Mouse (Mus musculus) inflammation-experienced regulatory T-cells, adult 6 months (primary cell): Measurements from ENCODE around the gene Ccdc162. TPM values are rescaled to one million over a fixed set of nuclear protein-coding genes. Genes with fewer than 3 reads are reported as not detected.

ENCODE experiments used
- ATAC-seq: one replicate; pipeline ENCODE4 v1.8.0; 2017
- polyA plus RNA-seq, 3 experiments: library from polyadenylated mRNA; unstranded; fragments of 100-300 nt; shearing (Covaris generic); gene quantifications; one replicate each; pipeline ENCODE4 v1.2.1; 2017

Gene Ccdc162
- polyA plus RNA-seq, 3 experiments from 2014 or later: 0.19 to 1.6 (median 1.3) TPM

DNA sequence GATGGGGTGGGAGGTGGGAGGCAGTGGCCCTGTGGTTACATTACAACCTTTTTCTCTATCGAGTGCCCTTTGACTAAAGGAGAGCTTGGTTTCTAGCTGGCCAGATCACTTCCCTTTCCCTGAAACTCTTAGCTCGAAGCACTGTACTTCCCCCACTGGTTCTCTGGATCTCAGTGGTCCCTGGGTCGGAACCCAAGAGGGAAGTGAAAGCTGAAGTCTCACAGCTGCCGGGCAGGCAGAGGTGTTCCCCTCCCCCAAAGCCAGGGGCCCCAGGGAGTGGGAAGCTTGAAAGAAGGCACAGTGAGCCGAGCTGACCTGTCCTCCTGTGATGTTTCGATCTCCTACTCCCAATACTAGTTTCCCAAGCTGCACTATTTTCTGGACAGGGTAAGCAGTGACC, 143.2 kb downstream of the Ccdc162 start:
- ATAC-seq: no peak

DNA sequence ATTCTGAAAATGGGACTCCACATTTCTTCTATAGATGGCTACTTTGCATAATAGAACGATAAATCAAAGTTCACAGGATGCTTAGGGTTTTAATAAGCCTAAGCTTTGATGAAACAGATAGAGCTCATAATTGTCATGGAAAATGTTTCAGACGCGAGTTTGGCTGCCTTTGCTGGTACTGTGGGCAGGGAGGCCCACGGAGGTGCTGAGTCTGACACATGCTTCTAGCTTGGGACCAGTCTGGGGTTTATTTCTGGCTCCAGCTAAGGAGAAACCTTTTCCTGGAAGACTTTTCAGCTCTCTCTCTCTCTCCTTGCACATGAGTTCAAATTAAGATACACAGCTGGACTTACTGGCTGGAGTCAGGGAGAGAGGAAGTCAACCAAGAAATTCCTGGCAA, 144.2 kb downstream of the Ccdc162 start:
- ATAC-seq: peak; percentile 83

DNA sequence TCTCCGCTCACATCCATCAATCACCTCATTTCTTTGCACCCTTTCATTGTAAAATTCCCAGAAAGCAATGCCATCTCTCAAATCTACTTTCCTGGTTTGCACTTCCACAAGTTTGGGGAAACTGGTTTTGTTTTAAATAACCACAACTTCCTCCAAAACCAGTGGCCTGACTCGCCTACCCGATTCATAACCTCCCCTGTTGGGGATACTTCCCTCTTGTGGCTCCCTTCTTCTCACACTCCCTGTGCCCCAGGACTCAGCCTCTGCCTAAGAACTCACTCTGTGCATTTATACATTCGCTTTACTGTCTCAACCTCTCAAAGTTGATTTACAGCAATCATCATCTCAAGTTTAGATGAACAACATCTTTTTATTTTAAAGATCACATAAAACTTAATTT, 145.4 kb downstream of the Ccdc162 start:
- no peak for ATAC-seq

DNA sequence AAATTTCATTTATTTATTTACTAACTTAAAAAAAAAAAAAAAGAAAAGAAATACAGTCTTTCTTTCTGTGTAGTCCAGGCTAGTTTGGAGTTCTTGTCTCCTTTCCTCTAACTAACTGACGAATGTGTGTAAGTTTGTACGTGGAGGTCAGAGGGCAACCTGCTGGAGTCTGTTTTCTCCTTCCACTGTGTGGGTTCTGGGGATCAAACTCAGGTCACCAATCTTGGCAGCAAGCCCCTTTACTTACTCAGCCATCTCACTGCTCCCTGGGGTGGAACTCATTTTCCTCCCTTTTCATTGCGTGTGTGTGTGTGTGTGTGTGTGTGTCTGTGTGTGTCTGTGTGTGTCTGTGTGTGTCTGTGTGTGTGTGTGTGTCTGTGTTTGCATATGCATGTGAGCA, 148.1 kb downstream of the Ccdc162 start:
- ATAC-seq: no peak

DNA sequence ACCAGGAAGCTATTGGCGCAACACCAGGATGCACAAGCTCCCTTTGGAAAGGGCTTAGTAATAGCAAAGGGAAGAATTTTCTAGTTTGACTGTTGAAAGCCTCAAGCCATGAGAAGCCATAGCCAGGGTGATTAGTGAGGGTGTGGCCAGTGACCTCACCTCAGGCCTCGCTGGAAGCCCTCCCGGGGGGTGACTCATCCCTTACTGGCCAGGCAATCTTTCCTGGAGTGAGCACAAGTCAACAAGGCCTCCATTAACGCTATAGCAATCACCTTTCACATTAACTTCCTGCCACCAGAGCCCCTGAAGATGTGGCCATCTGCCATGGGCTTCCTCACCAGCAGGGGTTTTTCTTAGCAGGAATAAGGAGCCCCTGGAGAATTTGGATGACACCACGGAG, 151.3 kb downstream of the Ccdc162 start:
- no peak for ATAC-seq

DNA sequence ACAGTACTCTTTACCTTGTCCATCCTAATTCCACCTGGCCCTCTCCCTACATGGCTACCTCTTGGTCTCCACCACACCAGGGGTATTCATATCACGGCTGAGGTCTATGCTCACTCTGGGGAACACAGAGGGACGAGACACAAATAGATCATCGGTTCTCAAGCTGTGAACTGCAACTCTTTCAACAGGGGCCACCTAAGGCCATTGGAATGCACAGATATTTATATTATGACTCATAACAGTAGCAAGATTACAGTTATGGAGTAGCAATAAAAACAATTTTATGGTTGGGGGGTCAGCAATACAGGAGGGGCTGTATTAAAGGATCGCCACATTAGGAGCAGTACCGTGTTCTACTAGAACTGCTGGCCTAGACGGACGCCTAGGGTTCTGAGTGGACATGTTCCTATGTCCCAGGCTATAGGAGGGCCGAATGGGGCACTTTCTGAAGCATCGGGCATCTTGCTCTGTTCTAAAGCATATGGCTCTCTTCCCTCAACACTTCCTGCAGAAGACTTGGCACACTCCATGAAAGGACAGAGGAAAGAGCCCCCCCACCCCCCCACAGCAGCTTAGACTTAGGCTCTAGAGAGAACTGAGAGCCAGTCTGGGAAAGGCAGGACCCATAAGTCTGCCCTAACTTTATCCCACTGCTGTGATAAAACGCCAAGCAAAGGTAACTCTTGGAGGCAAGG, 154.6 kb downstream of the Ccdc162 start:
- ATAC-seq: no peak

DNA sequence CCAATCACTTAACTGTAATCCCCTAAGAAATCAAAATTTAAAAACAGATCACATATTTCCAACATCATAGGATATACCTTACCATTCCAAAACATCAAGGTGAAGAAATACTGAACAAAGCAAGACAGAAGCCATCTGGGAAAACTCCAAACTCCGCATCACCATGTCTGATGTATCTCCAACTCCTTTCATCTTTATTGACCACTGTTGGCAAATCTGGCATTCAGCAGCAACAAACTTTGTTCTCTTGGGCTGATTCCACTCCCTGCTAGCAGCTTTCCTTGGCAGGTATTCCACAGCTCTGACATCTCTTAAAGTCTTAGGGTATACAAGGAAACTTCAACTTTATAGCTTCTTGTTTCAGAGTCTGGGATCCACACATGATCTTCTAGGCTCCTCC, 158.0 kb downstream of the Ccdc162 start:
- no peak for ATAC-seq

DNA sequence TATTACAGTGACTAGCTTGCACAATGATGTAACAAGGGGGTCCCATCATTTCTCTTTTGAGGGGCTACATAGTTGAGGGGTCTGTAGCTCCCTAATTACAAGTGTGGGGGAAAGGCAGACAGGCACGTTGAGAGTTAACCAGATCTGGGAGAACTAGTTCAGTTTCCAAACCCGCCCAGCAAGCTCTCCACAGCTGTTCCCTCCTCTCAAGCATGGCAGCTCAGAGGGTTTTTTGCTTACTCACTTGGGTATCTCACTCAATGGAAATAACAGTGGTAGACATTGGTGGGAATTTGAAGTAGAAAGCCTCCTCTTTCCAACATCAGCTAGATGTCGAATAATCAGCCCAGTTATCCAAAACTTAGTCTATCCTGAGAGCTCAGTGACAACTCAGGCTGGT, 161.4 kb downstream of the Ccdc162 start:
- no peak for ATAC-seq

DNA sequence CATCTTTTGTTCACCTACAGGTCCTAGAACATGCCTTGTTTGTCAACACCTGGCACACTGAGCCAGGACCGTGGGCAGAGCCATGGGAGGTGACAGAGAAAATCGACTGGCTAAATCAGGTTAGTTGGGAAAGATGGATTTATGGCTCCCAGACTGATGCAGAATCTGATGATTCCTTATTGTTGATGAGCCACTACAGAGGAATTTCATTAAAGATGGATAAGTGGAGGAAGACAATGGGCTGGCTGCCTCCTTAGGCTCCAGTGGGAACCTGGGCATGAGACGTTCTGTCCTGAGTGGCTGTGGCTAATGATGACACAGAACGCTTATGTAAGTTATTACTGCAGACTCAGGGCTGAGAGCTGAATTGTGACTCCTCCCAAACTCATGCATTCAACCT, 162.7 kb downstream of the Ccdc162 start:
- no peak for ATAC-seq

DNA sequence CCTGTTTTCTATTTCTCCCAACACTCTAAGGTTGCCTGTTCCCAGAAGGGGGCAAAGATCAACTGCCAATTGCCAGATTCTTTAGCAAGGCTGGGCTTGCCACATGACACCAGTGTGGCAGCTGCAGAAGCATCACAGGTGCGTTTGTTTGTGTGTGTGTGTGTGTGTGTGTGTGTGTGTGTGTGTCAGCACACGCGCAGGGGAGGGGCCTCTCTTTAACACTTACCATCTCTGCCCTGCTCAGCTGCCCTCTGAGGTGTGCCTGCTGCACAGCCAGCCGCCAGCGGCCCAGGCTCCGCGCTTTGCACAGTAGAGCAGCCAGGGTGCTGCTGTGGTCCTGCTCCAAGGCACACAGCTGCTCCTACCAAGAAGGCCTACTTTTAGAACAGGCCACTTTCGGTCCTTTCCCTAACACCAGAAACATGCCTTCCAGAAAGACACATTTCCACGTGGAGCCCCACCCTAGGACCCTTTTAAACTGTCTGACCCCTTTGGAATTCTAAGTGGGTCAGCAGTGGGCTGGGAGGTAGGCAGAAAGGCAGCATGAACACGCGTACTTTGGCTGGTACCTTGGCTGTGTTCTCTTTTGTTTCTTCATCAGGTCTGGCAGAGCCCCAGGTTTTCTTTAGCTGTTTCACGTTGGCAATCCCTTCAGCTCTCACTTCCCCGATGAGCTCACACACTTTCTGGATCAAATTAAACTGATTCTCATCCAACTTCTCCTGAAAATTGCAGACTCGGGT, 163.4 kb downstream of the Ccdc162 start:
- no peak for ATAC-seq

DNA sequence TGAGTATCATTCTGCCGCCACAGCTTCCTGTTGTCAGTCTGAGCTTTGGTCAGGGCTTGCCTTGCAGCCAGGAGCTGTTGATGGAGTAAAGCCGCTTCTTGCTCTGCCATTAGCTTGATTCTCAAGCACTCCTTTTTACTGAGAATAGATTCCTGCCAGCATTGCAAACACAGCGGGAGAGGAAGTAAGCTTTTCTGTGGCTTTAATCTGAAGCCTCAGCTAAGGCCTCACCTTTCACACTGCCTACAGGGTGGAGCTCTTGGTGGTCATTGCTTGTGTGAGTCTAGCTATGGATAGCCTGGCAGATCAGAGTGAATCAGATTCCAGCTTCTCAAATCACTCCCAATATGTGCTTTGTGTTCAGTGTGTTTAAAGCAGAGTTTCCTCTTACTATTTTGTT, 164.1 kb downstream of the Ccdc162 start:
- peak; percentile 38 for ATAC-seq

DNA sequence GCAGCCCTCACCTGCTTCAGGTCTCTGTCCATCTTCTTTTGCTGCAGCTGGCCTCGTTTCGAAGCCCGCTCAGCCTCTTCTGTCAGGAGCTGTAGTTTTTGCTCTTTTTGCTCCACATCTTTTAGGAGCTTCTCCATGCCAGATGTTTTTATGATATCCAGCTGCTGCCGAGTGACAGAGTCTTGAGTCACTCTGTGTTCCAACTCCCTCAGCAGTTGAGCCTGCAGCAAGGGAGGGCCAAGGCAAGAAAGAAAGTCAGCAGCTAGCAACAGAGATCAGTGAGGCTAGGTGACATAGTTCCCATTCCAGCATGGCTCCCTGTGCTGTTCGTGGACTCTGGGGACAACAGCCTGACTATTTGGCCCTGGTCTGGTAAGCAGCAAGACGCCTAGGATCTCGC, 165.7 kb downstream of the Ccdc162 start:
- ATAC-seq: no peak

DNA sequence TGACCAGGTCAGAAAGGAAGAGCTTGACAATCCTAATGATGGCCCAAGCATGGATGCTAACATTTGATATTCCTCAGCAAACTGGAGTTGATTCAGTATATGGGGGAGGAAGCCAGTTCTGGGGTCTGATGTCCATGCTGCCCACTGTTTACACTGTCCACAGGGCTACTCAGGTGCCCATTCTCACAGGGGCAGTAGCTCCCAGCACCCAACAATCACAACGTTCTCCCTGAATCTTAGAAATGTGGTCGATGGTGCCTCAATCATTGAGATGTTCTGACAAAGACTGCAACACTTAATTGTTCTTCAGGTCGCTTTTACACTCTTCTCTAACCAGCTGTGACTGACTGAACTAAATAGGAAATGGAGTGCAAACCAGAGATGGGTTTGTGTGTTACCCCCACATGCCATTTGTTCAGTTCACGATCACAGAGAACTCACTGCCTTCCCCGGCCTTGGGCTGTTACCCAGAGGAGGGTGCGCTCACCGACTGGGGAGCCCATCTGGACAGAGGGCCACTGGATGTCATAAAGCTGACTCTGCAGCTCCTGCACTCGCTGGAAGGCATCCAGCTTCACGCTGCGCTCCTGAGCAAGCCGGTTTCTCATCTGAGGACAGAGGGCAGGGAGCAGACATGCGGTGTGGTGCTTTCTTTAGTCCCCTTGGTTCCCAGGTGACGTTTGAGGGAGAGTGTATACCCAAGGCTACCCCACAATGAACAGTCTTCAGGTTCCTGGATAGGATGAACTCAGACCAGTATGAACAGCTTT, 169.9 kb downstream of the Ccdc162 start:
- no peak for ATAC-seq

DNA sequence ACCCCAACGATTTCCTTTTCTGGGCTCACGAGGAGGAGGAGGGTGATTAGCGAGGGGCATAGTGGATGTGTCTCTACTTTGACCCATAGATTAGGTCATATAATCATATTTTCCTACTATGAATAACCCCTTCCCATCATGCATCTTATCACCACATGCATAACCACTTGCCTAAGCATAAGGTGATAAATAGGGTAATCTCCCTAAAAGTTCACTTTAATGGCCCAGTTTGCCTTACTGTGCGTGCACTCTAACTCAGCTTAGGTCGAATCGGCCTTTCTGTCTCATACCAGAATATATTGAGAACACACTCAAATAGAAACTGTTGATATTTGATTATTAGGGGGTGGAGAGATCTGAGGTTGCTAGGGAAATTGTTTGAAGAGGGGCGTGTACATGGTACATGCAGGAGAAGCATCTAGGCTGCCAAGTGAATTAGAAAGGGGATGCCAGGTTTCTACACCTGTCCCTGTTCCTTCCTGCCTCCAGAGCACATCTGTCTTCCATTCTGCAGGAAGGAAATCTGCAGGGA, 171.1 kb downstream of the Ccdc162 start:
- peak; percentile 78 for ATAC-seq

DNA sequence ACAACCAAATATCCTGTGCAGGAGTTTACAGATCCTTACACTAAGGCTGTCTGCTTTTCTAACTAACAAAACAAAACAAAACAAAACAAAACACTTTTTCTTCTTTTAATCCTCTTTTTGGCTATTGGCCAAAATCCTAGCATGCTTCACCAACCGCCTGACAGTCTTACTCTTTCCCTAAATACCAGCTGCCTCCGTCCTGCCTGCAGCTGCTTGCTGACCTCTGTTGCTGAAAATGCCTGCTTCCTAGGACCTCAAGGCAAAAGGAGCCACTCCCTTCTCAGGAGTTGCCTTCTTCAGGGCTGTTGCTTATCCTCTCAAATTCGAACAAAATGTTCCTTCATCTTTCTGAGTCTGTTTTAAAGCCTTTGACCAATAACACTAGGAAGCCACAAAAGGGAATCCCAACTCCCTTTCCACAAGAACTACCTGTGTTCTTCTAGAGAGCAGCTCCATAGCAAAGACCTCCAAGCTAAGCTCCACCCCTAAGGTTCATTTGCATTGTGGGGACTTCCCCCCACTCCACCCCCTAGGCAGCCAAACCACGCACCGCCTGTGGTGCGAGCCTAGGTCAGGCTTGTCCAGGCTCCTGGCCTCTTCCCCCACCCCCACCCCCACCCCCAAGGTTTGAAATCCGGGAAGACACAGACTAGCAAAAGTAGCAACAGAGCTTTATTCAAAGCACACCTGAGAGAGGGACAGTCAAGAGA, 171.8 kb downstream of the Ccdc162 start:
- ATAC-seq: peak; percentile 78

DNA sequence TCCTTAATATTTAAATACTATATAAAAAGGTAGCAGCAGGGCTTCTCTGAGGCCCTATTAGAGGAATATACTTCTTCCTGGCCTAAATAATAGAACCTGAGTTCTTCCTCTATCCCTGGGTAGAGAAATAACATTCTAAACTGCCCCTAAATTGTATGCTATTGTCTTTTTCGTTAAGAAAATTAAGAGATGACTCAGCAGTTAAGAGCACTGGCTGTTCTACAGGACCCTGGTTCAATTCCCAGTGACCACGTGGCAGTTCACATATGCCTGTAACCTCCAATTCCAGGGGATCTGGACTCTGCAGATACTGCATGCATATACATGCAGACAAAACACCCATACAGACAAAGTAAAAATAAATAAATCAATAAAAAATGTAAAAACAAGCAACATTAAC, 172.6 kb downstream of the Ccdc162 start:
- no peak for ATAC-seq

DNA sequence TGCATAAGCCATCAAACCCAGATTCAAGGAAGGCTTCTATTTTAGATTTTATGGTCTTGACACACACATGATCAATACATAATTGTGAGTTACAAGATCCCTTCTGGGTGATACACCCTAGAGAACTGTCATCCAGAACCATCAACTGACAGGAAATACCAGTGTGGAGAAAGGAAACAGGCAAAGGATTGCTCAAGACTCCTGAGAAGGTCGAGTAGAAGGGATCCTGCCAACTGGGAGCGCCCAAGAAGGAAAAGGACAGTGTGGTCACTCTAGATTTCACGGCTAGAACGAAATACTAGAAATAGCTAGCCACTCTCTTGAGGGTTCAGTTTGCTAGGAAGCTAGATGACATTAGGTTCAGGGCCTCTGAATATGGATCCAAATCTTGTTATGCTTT, 173.0 kb downstream of the Ccdc162 start:
- no peak for ATAC-seq

DNA sequence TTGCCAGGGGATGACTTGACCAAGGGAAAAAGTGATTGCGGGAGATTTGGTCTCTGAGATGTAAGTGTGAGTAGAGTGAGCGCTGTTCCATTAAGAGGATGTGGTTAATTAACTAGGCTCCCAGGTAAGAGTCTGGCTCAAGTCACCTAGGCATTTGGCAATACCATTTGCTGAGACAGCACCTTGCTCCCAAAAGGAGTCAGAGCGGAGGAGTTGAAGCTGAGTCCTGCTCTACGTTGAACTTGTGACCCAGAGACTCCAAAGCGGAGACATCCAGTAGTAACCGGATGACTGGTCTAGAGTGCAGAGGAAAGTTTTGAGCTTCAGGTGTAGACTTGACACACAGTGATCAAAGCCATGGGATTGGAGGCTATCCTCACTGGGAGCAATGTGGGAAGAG, 174.4 kb downstream of the Ccdc162 start:
- ATAC-seq: no peak

DNA sequence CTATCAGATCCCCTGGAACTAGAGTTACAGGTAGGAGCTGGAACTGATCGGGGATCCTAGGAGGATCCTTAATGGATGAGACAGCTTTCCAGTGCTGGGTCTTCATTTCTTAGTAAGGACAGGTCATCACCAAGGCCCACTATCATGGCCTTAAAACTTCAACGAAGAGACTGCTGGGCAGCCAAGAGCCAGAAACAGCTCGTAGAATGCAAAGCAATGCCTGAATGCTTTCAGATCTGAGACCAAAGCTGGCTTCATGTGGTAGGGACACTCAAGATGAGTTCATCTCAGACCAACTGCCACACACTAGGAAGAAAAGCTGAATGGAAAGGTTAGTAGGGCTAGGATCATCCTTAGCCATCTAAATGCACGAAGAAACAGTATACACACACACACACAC, 177.4 kb downstream of the Ccdc162 start:
- ATAC-seq: no peak

DNA sequence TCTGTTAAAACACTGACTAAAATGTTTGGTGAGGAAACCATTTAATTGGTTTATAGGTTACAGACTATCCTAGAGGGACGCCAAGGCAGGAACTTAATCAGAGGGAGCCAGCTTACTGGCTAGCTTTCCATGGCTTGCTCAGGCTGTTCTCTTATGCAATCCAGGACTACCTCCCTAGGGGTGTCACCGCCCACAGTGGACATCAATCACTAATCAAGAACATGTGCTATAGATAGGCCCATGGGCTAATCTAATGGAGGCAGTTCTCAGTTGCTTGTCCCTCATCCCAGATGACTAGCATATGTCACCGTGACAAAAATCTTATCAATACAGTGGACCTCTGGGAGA, 178.5 kb downstream of the Ccdc162 start:
- no peak for ATAC-seq

DNA sequence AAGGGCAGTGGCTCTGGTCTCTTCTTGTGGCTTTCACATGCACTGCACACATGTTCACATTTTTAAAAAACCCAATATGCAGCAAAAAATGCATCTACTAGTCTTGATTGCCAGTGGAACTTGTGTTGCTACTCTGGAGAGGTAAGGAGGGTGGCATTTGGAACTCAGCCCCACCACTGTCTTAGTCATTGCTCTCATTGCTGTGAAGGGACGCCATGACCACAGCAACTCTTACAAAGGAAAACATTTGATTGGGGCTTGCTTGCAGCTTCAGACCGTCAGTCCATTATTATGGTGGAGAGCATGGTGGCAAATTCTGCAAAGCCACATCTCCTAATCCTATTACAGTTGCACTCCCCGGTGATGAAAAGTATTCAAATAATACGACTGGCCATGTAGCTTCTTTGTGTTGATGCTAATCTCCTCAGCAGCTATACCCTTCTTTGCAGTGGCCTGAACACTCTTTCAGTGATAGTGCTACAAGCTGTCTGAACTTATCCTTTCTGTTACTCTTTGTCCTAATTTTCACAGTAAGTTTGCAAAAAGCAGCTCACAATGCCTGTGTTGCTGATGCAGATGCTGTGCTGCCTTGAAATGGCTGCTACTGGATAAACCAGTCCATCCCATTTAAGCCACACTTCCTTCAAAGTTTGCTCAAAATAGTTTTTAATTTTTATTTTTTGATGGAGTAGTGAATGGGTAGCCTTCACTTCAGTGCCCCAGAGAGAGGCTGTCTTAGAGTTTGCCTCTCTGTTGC, 179.0 kb downstream of the Ccdc162 start:
- no peak for ATAC-seq

DNA sequence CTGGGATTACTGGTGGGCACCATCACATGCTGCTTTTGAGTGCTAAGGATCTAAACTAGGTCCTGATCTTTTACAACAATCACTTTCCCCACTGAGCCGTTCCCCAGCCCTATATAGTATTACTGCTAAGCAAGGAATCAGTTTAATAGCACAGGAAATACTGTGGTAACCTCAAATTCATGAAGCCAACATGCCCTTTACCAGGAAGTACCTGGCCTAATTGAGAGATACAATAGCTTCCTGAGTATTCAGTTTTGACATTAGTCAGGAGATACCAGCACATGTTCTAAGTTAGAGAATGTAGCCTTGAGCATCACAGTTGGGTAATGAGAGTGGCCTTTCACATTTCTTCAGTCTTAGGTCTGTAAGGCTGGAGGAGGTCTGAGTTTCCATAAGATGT, 179.7 kb downstream of the Ccdc162 start:
- ATAC-seq: peak; percentile 89
